Mouse (Mus musculus) embryonic facial prominence, embryonic 15.5 days (tissue): ENCODE measurements around the gene Ttyh3. TPM values are rescaled to one million over a fixed set of nuclear protein-coding genes. Genes with fewer than 3 reads are reported as not detected.

Experiments
- ATAC-seq: fragments of 200-750 bp; cut with Nextera tagmentation; 2 replicates; pipeline ENCODE4 v1.8.0; 2017; ENCODE audit warnings: low read depth, moderate TSS enrichment; ENCODE audit not compliant: insufficient number of reproducible peaks, low FRiP score, low TSS enrichment
- H3K27ac ChIP-seq: fragments of 300-500 bp; sonication (generic); replicated peaks from 2 replicates; pipeline ENCODE4 v1.5.1; 2015; ENCODE audit warnings: mild to moderate bottlenecking, inconsistent platforms
- H3K27me3 ChIP-seq: fragments of 300-500 bp; sonication (generic); 2 replicates; pipeline ENCODE4 v1.6.1; 2015; ENCODE audit warnings: inconsistent platforms
- H3K36me3 ChIP-seq: fragments of 300-500 bp; sonication (generic); 2 replicates; pipeline ENCODE4 v1.6.1; 2015; ENCODE audit warnings: mild to moderate bottlenecking, inconsistent platforms
- H3K4me1 ChIP-seq: fragments of 300-500 bp; sonication (generic); 2 replicates; pipeline ENCODE4 v1.6.1; 2015; ENCODE audit warnings: inconsistent platforms
- H3K4me2 ChIP-seq: fragments of 300-500 bp; sonication (generic); replicated peaks from 2 replicates; pipeline ENCODE4 v1.6.1; 2015; ENCODE audit warnings: mild to moderate bottlenecking, inconsistent platforms
- H3K4me3 ChIP-seq: fragments of 300-500 bp; sonication (generic); replicated peaks from 2 replicates; pipeline ENCODE4 v1.5.1; 2015; ENCODE audit warnings: mild to moderate bottlenecking, inconsistent platforms
- H3K9ac ChIP-seq: fragments of 300-500 bp; sonication (generic); 2 replicates; pipeline ENCODE4 v1.6.1; 2015; ENCODE audit warnings: inconsistent platforms
- H3K9me3 ChIP-seq: fragments of 300-500 bp; sonication (generic); replicated peaks from 2 replicates; pipeline ENCODE4 v1.6.1; 2016; ENCODE audit warnings: inconsistent platforms
- WGBS: fragments of 180-500 bp; shearing (Covaris S2); methylation state at CpG from one replicate; pipeline ENCODE4 v1.1.7; 2015; 5-methylcytosine and 5-hydroxymethylcytosine counted together
- polyA plus RNA-seq: library from polyadenylated mRNA; unstranded; fragments of >200 nt; fragmentation: Nextera tagmentation; extraction: Ambion mirVana; gene quantifications from 2 replicates; pipeline ENCODE4 v1.2.1, GENCODE M21; 2015

Gene Ttyh3
- polyA plus RNA-seq, 1 experiment from 2014 or later: 43.7 TPM

GRCm38 (mm10) chr5:140607836-140608633 is 40.8 kb downstream of the Ttyh3 start:
- Histone ChIP-seq H3K4me3 (peak overlapping the region; percentile 63), H3K27me3 (peaks cover 19% of the 10 kb centered on the region; the same call in 1 of the 2 replicates), H3K36me3 (peaks cover 11% of the 10 kb centered on the region; the same call in 1 of the 2 replicates), H3K9ac (peak overlapping the region; percentile 64), H3K27ac (peak overlapping the region; percentile 93), H3K4me1 (peaks cover 82% of the 10 kb centered on the region), H3K4me2 (peak overlapping the region; percentile 90), H3K9me3 (no peaks in the 10 kb centered on the region)
- under 1% methylated on average over 17 of the region's 17 CpGs for whole genome bisulfite sequencing
- ATAC-seq: no peak

DNA sequence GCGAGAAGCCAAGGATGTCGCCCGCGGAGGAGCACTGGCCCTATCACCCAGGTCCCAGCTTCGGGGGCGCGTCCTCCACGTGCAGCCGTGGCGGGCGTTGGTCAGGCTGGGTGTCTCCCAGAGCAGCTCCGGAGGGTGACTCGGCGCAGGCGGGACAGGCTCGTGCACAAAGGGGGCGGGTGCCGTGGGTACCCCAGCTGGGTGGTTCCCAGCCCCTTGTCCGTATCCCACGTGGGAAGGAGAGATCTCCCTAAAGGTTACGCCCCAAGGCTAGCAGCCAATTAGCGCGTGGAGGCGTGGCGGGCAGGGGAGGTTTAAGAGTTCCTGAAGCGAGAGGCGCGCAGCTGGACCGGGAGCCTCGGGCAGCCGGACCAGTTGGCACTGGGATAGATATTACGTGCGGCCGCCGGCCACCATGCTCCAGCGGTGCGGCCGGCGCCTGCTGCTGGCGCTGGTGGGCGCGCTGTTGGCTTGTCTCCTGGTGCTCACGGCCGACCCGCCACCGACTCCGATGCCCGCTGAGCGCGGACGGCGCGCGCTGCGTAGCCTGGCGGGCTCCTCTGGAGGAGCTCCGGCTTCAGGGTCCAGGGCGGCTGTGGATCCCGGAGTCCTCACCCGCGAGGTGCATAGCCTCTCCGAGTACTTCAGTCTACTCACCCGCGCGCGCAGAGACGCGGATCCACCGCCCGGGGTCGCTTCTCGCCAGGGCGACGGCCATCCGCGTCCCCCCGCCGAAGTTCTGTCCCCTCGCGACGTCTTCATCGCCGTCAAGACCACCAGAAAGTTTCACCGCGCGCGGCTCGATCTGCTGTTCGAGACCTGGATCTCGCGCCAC is 41.6 kb downstream of the Ttyh3 start, which contains the start of gene Lfng:
TSS of gene Lfng (plus strand) at position 320 of the 835 bp plus-strand sequence.
- WGBS: 0% methylated on average over 91 of the region's 91 CpGs

DNA sequence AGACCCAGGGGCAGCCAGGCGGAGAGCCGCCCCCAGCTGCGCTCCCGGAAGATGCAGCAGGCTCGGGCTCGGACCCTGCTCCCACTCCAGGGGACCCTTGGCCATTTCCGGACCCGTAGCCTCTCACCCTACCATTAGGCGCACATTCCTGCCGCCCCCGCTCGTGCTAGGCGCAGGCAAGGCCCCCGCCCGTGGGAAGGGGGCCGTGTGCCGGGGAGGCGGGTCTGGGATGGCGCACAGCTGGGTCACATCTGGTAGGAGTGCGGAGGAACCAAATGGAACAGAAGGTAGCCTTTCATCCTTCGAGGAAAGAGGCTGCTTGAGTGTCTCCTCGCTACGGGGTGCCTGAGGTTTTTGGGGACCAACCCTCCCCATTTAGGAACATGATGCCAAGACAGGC is 42.4 kb downstream of the Ttyh3 start:
- no peaks in the 10 kb centered on the region for H3K9me3 ChIP-seq
- H3K4me3 ChIP-seq: peak overlapping the region; percentile 63
- no peaks in the 10 kb centered on the region for H3K36me3 ChIP-seq
- whole genome bisulfite sequencing: under 1% methylated on average over 23 of the region's 23 CpGs
- H3K4me1 ChIP-seq: peaks cover 82% of the 10 kb centered on the region
- peak overlapping the region; percentile 90 for H3K4me2 ChIP-seq
- peak overlapping the region; percentile 68 for H3K27ac ChIP-seq
- no peak for ATAC-seq
- 0 out of 2 replicates have a peak overlapping the region, but pooled peaks have one; percentile 0 for H3K9ac ChIP-seq
- peaks cover 19% of the 10 kb centered on the region; the same call in 1 of the 2 replicates for H3K27me3 ChIP-seq

More for the DNA sequence above, 41.6 kb downstream of the Ttyh3 start, which contains the start of gene Lfng:
- ATAC-seq: peak; percentile 65
- H3K4me3 ChIP-seq: peak within 1 kb of the TSS; percentile 63
- peaks cover 19% of the 10 kb centered on the region; the same call in 1 of the 2 replicates for H3K27me3 ChIP-seq
- H3K4me2 ChIP-seq: peak within 1 kb of the TSS; percentile 90
- peak within 1 kb of the TSS; percentile 64 for H3K9ac ChIP-seq
- H3K27ac ChIP-seq: peak within 1 kb of the TSS; percentile 93
- H3K4me1 ChIP-seq: peaks cover 85% of the 10 kb centered on the region
- peaks cover 2% of the 10 kb centered on the region; the same call in 1 of the 2 replicates for H3K36me3 ChIP-seq
- no peaks in the 10 kb centered on the region for H3K9me3 ChIP-seq

- Histone ChIP-seq H3K9ac (no peak overlapping the region), H3K27me3 (peaks cover 19% of the 10 kb centered on the region; the same call in 1 of the 2 replicates), H3K4me2 (no peak overlapping the region), H3K36me3 (no peaks in the 10 kb centered on the region), H3K4me3 (no peak overlapping the region), H3K4me1 (peaks cover 78% of the 10 kb centered on the region), H3K9me3 (no peaks in the 10 kb centered on the region), H3K27ac (no peak overlapping the region)
- 23% methylated on average over 3 of the region's 3 CpGs for WGBS
- no peak for ATAC-seq
These were observed 43.6 kb downstream of the Ttyh3 start for GRCm38 (mm10) chr5:140605228-140605627.

- Histone ChIP-seq H3K9ac (no peak overlapping the region), H3K4me1 (peaks cover 74% of the 10 kb centered on the region), H3K4me3 (no peak overlapping the region), H3K36me3 (no peaks in the 10 kb centered on the region), H3K27me3 (peaks cover 19% of the 10 kb centered on the region; the same call in 1 of the 2 replicates), H3K4me2 (no peak overlapping the region), H3K9me3 (no peaks in the 10 kb centered on the region), H3K27ac (no peak overlapping the region; the same call in 1 of the 2 replicates)
- no peak for ATAC-seq
- WGBS: 35% methylated on average over 8 of the region's 8 CpGs
These were observed 44.4 kb downstream of the Ttyh3 start for GRCm38 (mm10) chr5:140604386-140604785.

- Histone ChIP-seq H3K36me3 (no peaks in the 10 kb centered on the region), H3K27me3 (peaks cover 16% of the 10 kb centered on the region; the same call in 1 of the 2 replicates), H3K4me2 (no peak overlapping the region), H3K27ac (no peak overlapping the region; the same call in 1 of the 2 replicates), H3K9me3 (no peaks in the 10 kb centered on the region), H3K4me1 (peaks cover 58% of the 10 kb centered on the region), H3K9ac (no peak overlapping the region), H3K4me3 (no peak overlapping the region)
- no peak for ATAC-seq
- 57% methylated on average over 2 of the region's 2 CpGs for WGBS
These were observed 46.3 kb downstream of the Ttyh3 start for GRCm38 (mm10) chr5:140602540-140602939.

- Histone ChIP-seq H3K4me3 (no peak overlapping the region), H3K4me1 (peaks cover 58% of the 10 kb centered on the region), H3K27ac (peak overlapping the region; percentile 76), H3K4me2 (no peak overlapping the region), H3K27me3 (peaks cover 16% of the 10 kb centered on the region; the same call in 1 of the 2 replicates), H3K36me3 (no peaks in the 10 kb centered on the region), H3K9ac (no peak overlapping the region), H3K9me3 (no peaks in the 10 kb centered on the region)
- 41% methylated on average over 12 of the region's 12 CpGs for WGBS
- ATAC-seq: peak; percentile 80
These were observed 47.1 kb downstream of the Ttyh3 start for GRCm38 (mm10) chr5:140601712-140602111.

GRCm38 (mm10) chr5:140599939-140600338 is 48.9 kb downstream of the Ttyh3 start:
- no peak for ATAC-seq
- 0 out of 2 replicates have a peak, but pooled peaks cover under 1% of the 10 kb centered on the region for H3K27me3 ChIP-seq
- H3K9ac ChIP-seq: no peak overlapping the region
- no peaks in the 10 kb centered on the region for H3K36me3 ChIP-seq
- H3K9me3 ChIP-seq: no peaks in the 10 kb centered on the region
- H3K27ac ChIP-seq: no peak overlapping the region
- no peak overlapping the region for H3K4me2 ChIP-seq
- WGBS: 63% methylated on average over 5 of the region's 5 CpGs
- peaks cover 50% of the 10 kb centered on the region for H3K4me1 ChIP-seq
- no peak overlapping the region for H3K4me3 ChIP-seq

- H3K36me3 ChIP-seq: no peaks in the 10 kb centered on the region
- H3K27me3 ChIP-seq: no peaks in the 10 kb centered on the region
- H3K4me3 ChIP-seq: no peak overlapping the region
- no peak overlapping the region for H3K27ac ChIP-seq
- no peak for ATAC-seq
- H3K9ac ChIP-seq: no peak overlapping the region
- no peaks in the 10 kb centered on the region for H3K9me3 ChIP-seq
- H3K4me1 ChIP-seq: peaks cover 42% of the 10 kb centered on the region
- no peak overlapping the region for H3K4me2 ChIP-seq
- WGBS: 78% methylated on average over 4 of the region's 4 CpGs
These were observed 51.0 kb downstream of the Ttyh3 start for GRCm38 (mm10) chr5:140597787-140598186.

GRCm38 (mm10) chr5:140596927-140597588 is 51.8 kb downstream of the Ttyh3 start:
- ATAC-seq: no peak
- Histone ChIP-seq H3K4me2 (no peak overlapping the region), H3K27ac (peak overlapping the region; percentile 72), H3K4me3 (no peak overlapping the region), H3K9me3 (no peaks in the 10 kb centered on the region), H3K9ac (no peak overlapping the region), H3K27me3 (no peaks in the 10 kb centered on the region), H3K36me3 (no peaks in the 10 kb centered on the region), H3K4me1 (peaks cover 37% of the 10 kb centered on the region)
- WGBS: 50% methylated on average over 18 of the region's 18 CpGs
